Mouse (Mus musculus) forebrain, embryonic 16.5 days (tissue): ENCODE results near the gene Pum2. TPM values are rescaled to one million over a fixed set of nuclear protein-coding genes. Genes with fewer than 3 reads are reported as not detected.
A peak's percentile ranks its signal among the peaks of the same experiment; 100 is the strongest.
"Not testable (repeated sequence)": the region's sequence is repeated elsewhere in the genome, so short reads cannot be mapped to it uniquely, and the experiment has no call there.

Experiments
- ATAC-seq: fragments of 200-750 bp; cut with Nextera tagmentation; 2 replicates; pipeline ENCODE4 v1.8.0; 2017; ENCODE audit warnings: mild to moderate bottlenecking, moderate library complexity
- H3K27ac ChIP-seq: fragments of 300-500 bp; sonication (generic); 2 replicates; pipeline ENCODE4 v1.5.1; 2014; ENCODE audit warnings: low read length, control low read depth
- H3K27me3 ChIP-seq: fragments of 300-500 bp; sonication (generic); replicated peaks from 2 replicates; pipeline ENCODE4 v1.6.1; 2014; ENCODE audit warnings: low read length; ENCODE audit not compliant: control insufficient read depth, insufficient read depth
- H3K36me3 ChIP-seq: fragments of 300-500 bp; sonication (generic); 2 replicates; pipeline ENCODE4 v1.6.1; 2014; ENCODE audit not compliant: control insufficient read depth, insufficient read depth
- H3K4me1 ChIP-seq: fragments of 300-500 bp; sonication (generic); replicated peaks from 2 replicates; pipeline ENCODE4 v1.6.1; 2014; ENCODE audit warnings: low read length; ENCODE audit not compliant: control insufficient read depth, insufficient read depth
- H3K4me2 ChIP-seq: fragments of 300-500 bp; sonication (generic); 2 replicates; pipeline ENCODE4 v1.6.1; 2014; ENCODE audit warnings: mild to moderate bottlenecking, low read length, control low read depth
- H3K4me3 ChIP-seq: fragments of 300-500 bp; sonication (generic); replicated peaks from 2 replicates; pipeline ENCODE4 v1.5.1; 2014; ENCODE audit warnings: mild to moderate bottlenecking, low read length, control low read depth
- H3K9ac ChIP-seq: fragments of 300-500 bp; sonication (generic); replicated peaks from 2 replicates; pipeline ENCODE4 v1.6.1; 2014; ENCODE audit warnings: low read depth, low read length, control low read depth
- H3K9me3 ChIP-seq: fragments of 300-500 bp; sonication (generic); 2 replicates; pipeline ENCODE4 v1.6.1; 2016; ENCODE audit warnings: low read length; ENCODE audit not compliant: control insufficient read depth
- WGBS: fragments of 180-500 bp; shearing (Covaris S2); extraction: QIAGEN DNeasy Blood & Tissue Kit; methylation state at CpG from one replicate; pipeline ENCODE4 v1.1.7; 2014; 5-methylcytosine and 5-hydroxymethylcytosine counted together
- polyA plus RNA-seq: library from polyadenylated mRNA; unstranded; fragments of >200 nt; fragmentation: Nextera tagmentation; extraction: Ambion mirVana; gene quantifications from 2 replicates; pipeline ENCODE4 v1.2.1, GENCODE M21; 2015

Pum2 gene
- polyA plus RNA-seq = 67.6 and 75.1 TPM in 2 replicates

- Histone ChIP-seq H3K36me3 (no peaks in the 10 kb centered on the region), H3K4me1 (peaks cover 23% of the 10 kb centered on the region), H3K4me3 (peak within 1 kb of the TSS; percentile 97), H3K9ac (peak within 1 kb of the TSS; percentile 99), H3K9me3 (no peaks in the 10 kb centered on the region), H3K4me2 (peak within 1 kb of the TSS; percentile 93), H3K27me3 (no peaks in the 10 kb centered on the region), H3K27ac (peak within 1 kb of the TSS; percentile 97)
- WGBS = 0% methylated on average over 20 of the region's 41 CpGs
- peak; percentile 96 for ATAC-seq
Measured at GRCm38 (mm10) chr12:8673974-8674306, at the start of gene Pum2. Gene Pum2 (plus strand): TSS chr12:8674134.

DNA sequence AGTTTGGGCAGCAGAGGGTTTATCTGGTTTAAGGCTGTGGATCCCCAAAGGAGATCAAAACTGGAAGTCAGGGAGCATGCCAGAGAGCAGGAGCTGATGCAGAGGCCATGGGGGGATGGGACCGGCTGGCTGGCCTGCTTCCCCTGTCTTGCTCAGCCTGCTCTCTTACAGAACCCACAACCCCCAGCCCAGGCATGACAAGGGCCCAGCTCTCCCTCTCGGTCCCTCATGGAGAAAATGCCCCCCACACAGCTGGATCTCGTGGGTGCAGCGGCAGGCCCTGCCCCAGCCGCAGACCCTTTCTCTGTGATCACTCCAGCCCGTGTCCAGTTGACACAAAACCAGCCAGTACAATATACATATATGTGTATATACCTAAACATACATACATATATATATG, 44.4 kb upstream of the Pum2 start:
- 97% methylated on average over 6 of the region's 6 CpGs for WGBS
- no peak overlapping the region for H3K4me2 ChIP-seq
- no peaks in the 10 kb centered on the region for H3K4me1 ChIP-seq
- no peaks in the 10 kb centered on the region for H3K9me3 ChIP-seq
- no peak for ATAC-seq
- H3K27me3 ChIP-seq = no peaks in the 10 kb centered on the region
- no peak overlapping the region for H3K9ac ChIP-seq
- no peak overlapping the region for H3K27ac ChIP-seq
- H3K4me3 ChIP-seq = no peak overlapping the region
- H3K36me3 ChIP-seq = no peaks in the 10 kb centered on the region

- Histone ChIP-seq H3K4me3 (no peak overlapping the region), H3K4me1 (no peaks in the 10 kb centered on the region), H3K27ac (no peak overlapping the region), H3K36me3 (no peaks in the 10 kb centered on the region), H3K9ac (no peak overlapping the region), H3K9me3 (no peaks in the 10 kb centered on the region), H3K4me2 (no peak overlapping the region), H3K27me3 (no peaks in the 10 kb centered on the region)
- ATAC-seq = no peak
- 86% methylated on average over 1 of the region's 1 CpGs for WGBS
Measured at GRCm38 (mm10) chr12:8631691-8632090, 42.2 kb upstream of the Pum2 start.

- no peak overlapping the region for H3K9ac ChIP-seq
- no peaks in the 10 kb centered on the region for H3K27me3 ChIP-seq
- H3K4me1 ChIP-seq = no peaks in the 10 kb centered on the region
- H3K4me2 ChIP-seq = no peak overlapping the region
- no peaks in the 10 kb centered on the region for H3K9me3 ChIP-seq
- H3K27ac ChIP-seq = no peak overlapping the region
- H3K36me3 ChIP-seq = no peaks in the 10 kb centered on the region
- H3K4me3 ChIP-seq = no peak overlapping the region
- ATAC-seq = no peak
- WGBS = 92% methylated on average over 2 of the region's 2 CpGs
Measured at GRCm38 (mm10) chr12:8632737-8633365, 41.1 kb upstream of the Pum2 start.

GRCm38 (mm10) chr12:8634306-8634705, 39.6 kb upstream of the Pum2 start:
- no peak for ATAC-seq
- Histone ChIP-seq H3K4me3 (no peak overlapping the region), H3K9me3 (no peaks in the 10 kb centered on the region), H3K4me1 (no peaks in the 10 kb centered on the region), H3K9ac (no peak overlapping the region), H3K36me3 (no peaks in the 10 kb centered on the region), H3K27me3 (no peaks in the 10 kb centered on the region), H3K27ac (no peak overlapping the region), H3K4me2 (no peak overlapping the region)
- 96% methylated on average over 1 of the region's 1 CpGs for WGBS

DNA sequence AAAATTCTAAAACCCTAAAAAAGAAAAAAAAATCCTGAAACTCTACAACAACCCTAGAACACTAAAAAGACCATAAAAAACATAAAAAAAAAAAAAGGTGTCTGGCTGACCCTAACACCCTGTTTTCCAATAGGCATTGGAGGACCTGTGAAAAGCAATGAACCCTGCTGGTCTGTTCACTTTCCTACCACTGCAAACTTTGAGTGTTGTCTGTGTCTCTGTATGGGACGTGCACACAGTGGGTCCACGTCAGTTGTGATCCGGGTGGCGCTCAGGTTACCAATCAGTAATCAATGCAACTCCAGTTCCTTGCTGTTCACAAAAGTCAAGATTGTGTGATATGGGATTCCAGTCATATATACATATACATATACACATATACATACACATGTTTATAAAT, 38.4 kb upstream of the Pum2 start:
- H3K9me3 ChIP-seq = no peaks in the 10 kb centered on the region
- no peaks in the 10 kb centered on the region for H3K4me1 ChIP-seq
- H3K27me3 ChIP-seq = no peaks in the 10 kb centered on the region
- no peak overlapping the region for H3K4me3 ChIP-seq
- 99% methylated on average over 4 of the region's 4 CpGs for WGBS
- no peak overlapping the region for H3K4me2 ChIP-seq
- no peak for ATAC-seq
- H3K27ac ChIP-seq = no peak overlapping the region
- H3K9ac ChIP-seq = no peak overlapping the region
- no peaks in the 10 kb centered on the region for H3K36me3 ChIP-seq

DNA sequence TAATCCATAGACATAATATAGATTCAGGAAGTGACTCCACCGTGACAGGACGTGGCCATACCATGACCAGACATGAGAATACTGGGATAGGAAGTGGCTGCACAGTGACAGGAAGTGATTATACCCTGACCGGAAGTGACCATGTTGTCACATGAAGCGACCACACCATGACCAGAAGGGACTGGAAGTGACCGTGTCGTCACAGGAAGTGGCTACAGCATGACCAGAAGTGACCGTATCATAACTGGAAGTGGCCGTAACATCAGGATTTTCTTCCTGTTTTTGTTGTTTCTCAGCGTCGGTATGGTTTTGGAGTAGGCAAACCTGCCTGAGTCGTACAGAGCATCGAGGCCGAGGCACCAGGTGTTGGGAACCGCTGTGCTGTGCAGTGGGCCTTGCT, 37.0 kb upstream of the Pum2 start:
- Histone ChIP-seq H3K4me2 (no peak overlapping the region), H3K4me1 (no peaks in the 10 kb centered on the region), H3K36me3 (no peaks in the 10 kb centered on the region), H3K9ac (no peak overlapping the region), H3K4me3 (no peak overlapping the region), H3K27me3 (no peaks in the 10 kb centered on the region), H3K9me3 (no peaks in the 10 kb centered on the region), H3K27ac (no peak overlapping the region)
- ATAC-seq = no peak
- WGBS = 95% methylated on average over 14 of the region's 14 CpGs

GRCm38 (mm10) chr12:8638411-8639087, 35.4 kb upstream of the Pum2 start:
- H3K27ac ChIP-seq, H3K4me3 ChIP-seq, H3K9ac ChIP-seq, H3K4me2 ChIP-seq, ATAC-seq, H3K27me3 ChIP-seq, H3K4me1 ChIP-seq, H3K9me3 ChIP-seq, H3K36me3 ChIP-seq: not testable (repeated sequence)
- 76% methylated on average over 10 of the region's 10 CpGs for WGBS

GRCm38 (mm10) chr12:8640186-8640585, 33.7 kb upstream of the Pum2 start:
- not testable (repeated sequence) for H3K27ac ChIP-seq, H3K4me1 ChIP-seq, H3K36me3 ChIP-seq, H3K27me3 ChIP-seq, ATAC-seq, H3K9me3 ChIP-seq
- H3K9ac ChIP-seq = peak overlapping the region; percentile 49
- H3K4me2 ChIP-seq = peak overlapping the region; percentile 55
- H3K4me3 ChIP-seq = peak overlapping the region; percentile 98
- 5% methylated on average over 2 of the region's 2 CpGs for WGBS
